Mouse (Mus musculus) left cerebral cortex, adult 2 months (tissue): ENCODE results near the gene Nfia. TPM values are rescaled to one million over a fixed set of nuclear protein-coding genes. Genes with fewer than 3 reads are reported as not detected.

Experiments used
- DNase-seq, 2 experiments: peaks; one replicate each; pipeline ENCODE4 v3.0.0; 2021 to 2022; ENCODE audit warnings: low spot score in 2 of 2, mixed read lengths in 1 of 2; ENCODE audit errors: extremely low spot score in 1 of 2
- H3K27ac ChIP-seq: fragments of 200-600 bp; 2 replicates; pipeline ENCODE4 v1.8.1; 2022
- H3K4me3 ChIP-seq: fragments of 200-600 bp; 2 replicates; pipeline ENCODE4 v1.8.1; 2022
- CTCF ChIP-seq: fragments of 200-600 bp; IDR thresholded peaks from 2 replicates; pipeline ENCODE4 v1.8.1; 2022; ENCODE audit warnings: antibody characterized with exemption, mild to moderate bottlenecking, moderate library complexity
- intact Hi-C: fragments of 180-260 bp; cut with DNase I; formaldehyde crosslinking; loops from one replicate; pipeline ENCODE4 v1.15.1; 2025
- total RNA-seq, 2 experiments: library from RNA; stranded (reverse); gene quantifications; 2 replicates each; pipeline ENCODE4 v1.2.3; 2021

Gene Nfia
- total RNA-seq, 2 experiments from 2014 or later, result 58.1 to 62.5 TPM

DNA sequence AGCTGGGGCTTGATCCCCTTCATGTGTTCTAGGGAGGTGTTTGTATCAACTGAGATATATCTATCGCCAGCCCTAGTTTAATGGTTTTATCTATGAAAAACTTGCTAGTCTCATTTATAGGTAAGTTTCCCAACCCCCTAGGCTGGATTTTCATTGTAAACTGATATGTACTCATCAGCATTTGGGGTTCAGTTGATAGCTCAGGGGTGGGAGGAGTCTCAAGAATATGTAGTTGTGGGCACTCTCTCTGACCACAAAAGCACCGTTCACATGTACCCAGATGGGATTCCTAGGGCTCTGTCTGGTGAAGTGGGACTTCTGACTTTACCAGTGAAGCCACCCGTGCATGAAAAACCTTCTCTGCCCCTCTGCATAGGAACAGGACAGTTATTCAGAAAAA lies 118.5 kb downstream of the Nfia start:
- DNase-seq, result no peak
- Histone ChIP-seq H3K27ac (no peak overlapping the region), H3K4me3 (no peak overlapping the region)
- TF ChIP-seq CTCF, result no peak
- intact Hi-C loops, result no loop called here

DNA sequence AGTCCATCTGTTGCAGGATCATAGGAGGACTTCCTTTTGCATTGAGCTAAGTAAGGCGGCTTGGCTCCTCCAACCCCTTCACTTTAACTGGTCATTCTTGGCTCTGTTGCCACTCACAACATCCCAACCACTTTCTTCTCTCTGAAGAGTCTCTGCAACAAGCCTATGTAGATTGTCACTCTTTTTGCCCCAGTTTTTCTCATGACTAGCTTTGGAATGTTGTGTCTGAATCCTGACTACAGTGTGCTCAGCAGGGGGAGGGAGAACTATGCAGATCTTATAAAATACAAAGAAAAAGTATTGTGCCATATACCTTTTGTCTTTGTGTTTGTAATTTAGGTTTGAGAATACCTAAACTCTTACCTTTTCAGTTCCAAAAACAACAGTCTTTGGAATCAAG lies 119.1 kb downstream of the Nfia start:
- Histone ChIP-seq H3K27ac (no peak overlapping the region), H3K4me3 (no peak overlapping the region)
- intact Hi-C loops, result no loop called here
- no peak for TF ChIP-seq CTCF
- no peak for DNase-seq

DNA sequence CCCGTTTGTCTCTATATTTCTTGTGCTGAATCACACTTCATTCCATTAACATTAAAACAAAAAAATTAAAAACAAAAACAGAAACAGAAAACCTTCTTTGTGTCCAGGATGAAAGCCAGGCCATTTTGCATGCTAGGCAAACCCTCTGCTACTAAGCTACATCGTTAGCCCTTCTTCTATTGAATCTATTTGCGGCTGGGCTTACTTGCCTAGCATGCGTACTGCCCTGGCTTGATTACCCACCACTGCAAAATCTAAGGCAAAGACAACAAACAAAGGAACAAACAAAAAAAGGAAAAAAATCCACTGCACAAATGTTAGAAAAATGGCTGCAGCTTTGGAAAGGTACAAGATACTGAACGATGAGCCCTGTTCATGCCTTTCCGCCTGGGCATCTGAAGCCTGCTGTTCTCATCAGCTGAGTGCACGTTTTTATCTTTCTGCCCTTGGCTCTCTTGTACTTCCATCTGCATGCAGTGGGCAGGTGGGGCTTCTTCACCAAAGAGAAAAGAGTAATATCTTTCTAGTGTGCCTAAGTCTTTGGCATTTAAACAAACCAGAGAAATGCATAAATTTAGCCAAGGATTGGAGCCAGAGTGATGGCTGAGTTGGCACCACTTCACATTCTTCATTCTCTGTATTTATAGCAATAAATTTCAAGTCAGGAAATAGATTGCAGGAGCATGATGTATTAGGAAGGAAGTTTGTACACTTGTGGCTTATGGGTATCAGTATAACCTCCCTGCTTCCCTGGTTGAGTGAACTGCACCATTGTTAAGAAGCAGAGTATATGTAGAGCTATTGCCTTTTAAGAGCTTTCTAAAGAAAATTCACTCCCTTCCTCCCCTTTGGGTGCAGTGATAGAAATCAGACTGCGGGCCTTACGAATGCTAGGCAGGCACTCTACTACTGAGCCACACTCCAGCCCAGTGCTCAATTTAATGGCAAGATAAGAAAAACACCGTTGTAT lies 121.7 kb downstream of the Nfia start:
- no peak for DNase-seq
- intact Hi-C loops, result no loop called here
- TF ChIP-seq CTCF, result no peak
- no peak overlapping the region for H3K4me3 ChIP-seq
- peak overlapping the region; percentile 69 for H3K27ac ChIP-seq

DNA sequence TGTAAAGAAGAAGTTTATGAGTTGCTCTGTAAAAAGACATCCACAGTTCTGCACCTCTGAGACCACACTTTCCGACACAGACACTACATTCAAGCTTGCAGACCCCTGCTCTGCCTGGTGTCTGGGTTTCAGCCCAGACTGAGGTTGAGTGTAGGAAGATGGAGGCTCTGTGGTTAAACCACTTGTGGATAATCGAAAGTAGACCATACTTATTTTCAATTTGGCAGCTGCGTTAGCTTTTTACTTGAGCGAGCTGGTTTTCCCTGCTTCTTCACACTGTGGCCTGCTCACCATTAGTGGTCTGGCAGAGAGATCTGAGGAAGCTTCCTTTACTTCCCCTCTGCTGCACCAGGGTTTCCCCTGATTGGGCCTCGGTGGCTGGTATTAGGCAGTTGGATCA lies 123.4 kb downstream of the Nfia start:
- intact Hi-C loops, result no loop called here

DNA sequence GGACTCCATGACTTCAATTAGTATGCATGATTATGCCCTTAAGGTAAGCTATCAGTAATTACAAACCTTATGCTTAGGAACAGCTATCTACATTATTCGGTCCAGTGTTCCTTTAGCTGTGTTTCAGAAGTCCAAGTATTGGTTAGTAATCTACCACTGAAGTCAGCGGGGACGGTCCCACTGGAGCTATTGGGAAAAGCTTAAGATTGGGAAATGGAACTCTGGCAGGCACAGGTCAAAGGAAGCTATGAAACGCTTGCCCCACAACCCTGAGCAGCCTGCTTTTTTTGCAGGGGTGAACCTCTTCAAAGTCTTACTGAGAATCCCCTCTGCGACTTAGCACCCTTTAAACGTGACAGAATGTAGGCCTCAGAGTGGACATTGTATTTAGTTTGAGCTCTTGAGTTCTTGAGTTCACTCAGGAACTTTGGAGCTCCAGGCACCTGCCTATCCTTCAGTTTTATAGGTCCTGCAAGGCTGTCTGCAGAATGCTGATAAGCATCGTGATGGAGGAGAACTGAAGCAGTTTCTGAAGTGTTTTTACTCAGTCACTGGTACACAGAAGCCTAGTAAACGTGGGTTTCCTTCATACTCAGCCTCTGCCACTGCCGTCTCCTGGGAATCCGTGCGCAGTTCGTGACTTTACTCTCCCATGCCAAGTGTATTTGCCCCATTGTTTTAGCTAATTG lies 127.9 kb downstream of the Nfia start:
- TF ChIP-seq CTCF, result no peak
- intact Hi-C loops, result no loop called here
- H3K27ac ChIP-seq, result no peak overlapping the region
- no peak overlapping the region for H3K4me3 ChIP-seq
- DNase-seq, result no peak

More for the DNA sequence above, 123.4 kb downstream of the Nfia start:
- DNase-seq, result no peak
- Histone ChIP-seq H3K4me3 (no peak overlapping the region), H3K27ac (no peak overlapping the region)
- no peak for TF ChIP-seq CTCF

DNA sequence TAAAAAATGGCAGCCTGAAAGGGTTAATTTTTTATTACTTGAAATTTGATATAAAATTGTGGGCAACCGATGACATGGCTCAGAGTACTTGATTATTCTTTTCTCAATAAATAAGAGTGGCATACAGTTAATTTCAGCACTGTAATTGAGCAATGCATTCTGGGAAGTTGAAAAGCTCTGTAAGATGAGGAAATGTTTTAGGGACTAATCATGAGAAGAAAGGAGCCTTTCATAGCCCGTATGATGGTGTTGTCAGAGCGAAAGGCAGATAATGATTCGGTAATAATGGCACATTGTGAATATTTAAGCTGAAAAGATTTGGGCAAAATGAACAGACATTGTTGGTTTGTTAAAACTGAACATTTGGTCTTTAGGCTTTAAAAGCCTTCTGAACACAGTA lies 133.3 kb downstream of the Nfia start:
- Histone ChIP-seq H3K4me3 (no peak overlapping the region), H3K27ac (peak overlapping the region; percentile 41; the same call in 1 of the 2 replicates)
- intact Hi-C loops, result no loop called here
- DNase-seq, result no peak
- TF ChIP-seq CTCF, result no peak

DNA sequence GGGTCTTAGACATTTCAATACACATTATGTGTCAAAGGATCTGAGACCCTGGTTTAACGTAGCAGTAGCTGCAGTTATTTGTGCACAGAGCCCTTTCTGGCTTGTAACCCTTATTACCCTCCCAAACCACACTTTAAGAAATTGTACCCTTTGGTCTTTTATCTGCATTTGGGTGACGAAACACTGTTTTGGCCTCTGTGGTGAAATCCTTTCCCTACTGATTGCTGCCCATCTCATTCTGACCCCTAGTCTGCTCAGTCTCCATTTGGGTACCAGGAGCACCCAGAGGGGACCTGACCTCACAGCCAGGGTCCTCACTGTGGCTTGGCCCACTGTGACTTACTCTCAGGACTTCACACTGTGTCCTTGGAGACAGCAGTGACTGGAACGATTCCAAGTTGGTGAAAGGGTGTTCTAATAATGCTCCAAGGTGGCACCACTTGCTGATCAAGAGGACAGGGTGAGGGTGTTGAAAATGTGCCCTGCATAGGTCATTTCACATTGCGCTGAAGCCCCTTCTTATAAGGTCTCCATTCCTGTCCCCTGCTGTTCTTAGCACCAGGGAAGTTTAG lies 136.1 kb downstream of the Nfia start:
- TF ChIP-seq CTCF, result no peak
- Histone ChIP-seq H3K27ac (peak overlapping the region; percentile 25; the same call in 1 of the 2 replicates), H3K4me3 (no peak overlapping the region)
- intact Hi-C loops, result loop anchor here (2.0 kb wide), 1 partner anchor 132 kb away; no protein-coding TSS in a partner anchor
- DNase-seq, result no peak

DNA sequence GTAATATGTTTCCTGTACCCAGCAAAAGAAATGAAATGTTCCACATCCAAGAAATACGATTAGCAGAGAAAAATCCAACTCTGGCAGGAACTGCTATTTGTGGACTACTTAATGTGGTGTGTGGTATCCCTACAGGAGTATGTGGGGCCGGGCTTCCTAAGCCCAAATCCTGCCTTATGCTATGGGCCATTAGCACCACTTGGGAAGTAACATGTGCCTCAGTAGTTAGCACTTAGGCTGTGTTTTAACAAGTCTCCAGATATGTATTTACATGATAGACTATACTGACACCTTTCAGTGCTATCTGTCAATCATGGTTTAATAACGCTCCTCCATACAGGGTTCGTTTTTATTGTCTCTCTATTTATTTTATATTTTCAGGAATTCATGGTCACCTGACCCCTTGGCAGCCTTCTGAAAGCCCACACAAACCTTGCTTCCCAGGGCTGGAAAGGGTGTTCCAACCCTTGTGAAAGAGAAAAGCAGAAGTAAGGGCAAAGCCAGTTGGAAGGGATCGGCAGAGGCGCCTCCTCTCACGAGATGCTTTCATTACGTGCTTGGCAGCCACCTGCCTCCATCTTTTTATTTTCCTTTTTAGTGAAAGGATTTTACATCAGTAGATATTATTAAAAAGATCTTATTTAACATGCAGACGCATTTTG lies 137.7 kb downstream of the Nfia start:
- Histone ChIP-seq H3K27ac (peak overlapping the region; percentile 83), H3K4me3 (peak overlapping the region; percentile 38)
- no peak for TF ChIP-seq CTCF
- DNase-seq, result no peak
- intact Hi-C loops, result loop anchor here (10.0 kb wide), 1 partner anchor 415 kb away; no protein-coding TSS in a partner anchor

DNA sequence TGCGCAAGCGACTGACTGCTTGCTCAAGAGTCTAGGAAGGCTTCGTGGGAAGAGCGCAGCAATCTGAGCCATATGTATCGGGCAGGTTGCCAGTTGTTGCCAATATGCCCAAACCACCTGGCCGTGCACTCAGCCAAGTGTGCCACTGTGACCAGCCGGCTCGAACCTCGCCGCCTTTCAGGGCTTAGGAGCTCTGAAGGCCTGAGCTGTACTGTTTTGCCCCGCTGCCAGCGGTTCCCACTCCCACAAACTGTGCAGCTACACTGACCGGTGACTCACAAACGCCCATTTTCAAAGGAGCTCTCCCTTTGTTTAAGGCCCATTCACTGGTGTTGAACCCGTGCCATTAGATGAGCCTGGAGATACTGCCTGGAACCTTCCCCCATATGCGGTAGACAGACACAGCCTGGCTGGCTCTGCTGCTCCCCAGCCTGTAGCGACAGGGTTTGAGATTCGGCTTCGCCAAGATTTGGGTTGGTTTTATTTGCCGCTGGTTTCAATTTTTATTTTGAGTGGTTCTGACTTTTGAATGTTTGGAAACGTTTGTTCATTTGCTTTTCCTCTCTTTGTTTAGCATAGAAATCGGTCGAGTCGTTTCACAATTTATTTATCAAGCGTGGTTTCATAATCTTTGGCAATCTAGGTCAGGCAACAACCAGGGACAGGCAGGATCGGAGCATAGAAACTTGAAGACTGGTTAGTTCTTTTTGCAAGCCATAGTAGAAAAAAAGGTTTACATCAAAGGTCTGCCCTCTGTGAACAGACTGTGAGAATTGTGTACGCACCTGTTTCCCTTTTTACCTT lies 138.4 kb downstream of the Nfia start:
- Histone ChIP-seq H3K4me3 (peak overlapping the region; percentile 38), H3K27ac (peak overlapping the region; percentile 83)
- peak; percentile 46 to 57 for DNase-seq
- intact Hi-C loops, result loop anchor here (10.0 kb wide), 1 partner anchor 414 kb away; no protein-coding TSS in a partner anchor
- no peak for TF ChIP-seq CTCF

DNA sequence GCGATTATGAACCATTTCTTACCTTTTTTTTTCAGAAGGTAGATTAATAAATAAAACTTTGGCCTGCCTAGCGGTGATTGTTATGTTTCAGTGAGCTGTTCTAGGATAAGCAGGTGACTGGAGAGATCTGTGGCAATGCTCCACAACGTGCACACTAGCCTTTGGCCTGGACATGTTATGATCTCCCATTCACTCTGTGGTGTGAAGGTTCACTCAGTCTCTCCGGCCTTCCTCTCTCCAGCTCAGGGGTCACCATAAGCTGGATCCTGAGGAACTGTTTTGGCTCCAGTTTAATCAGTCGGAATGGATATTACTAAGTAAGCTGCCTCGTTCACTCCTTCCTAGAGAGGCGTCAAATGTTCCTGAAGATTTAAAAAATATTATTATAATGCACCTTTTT lies 139.2 kb downstream of the Nfia start:
- no peak overlapping the region for H3K4me3 ChIP-seq
- DNase-seq, result no peak
- H3K27ac ChIP-seq, result peak overlapping the region; percentile 28; the same call in 1 of the 2 replicates
- TF ChIP-seq CTCF, result no peak
- intact Hi-C loops, result loop anchor here (10.0 kb wide), 1 partner anchor 413 kb away; no protein-coding TSS in a partner anchor
